Mouse (Mus musculus) neural tube, embryonic 13.5 days (tissue): ENCODE data around the gene Cmip. TPM values are rescaled to one million over a fixed set of nuclear protein-coding genes. Genes with fewer than 3 reads are reported as not detected.

Experiments used
- ATAC-seq: fragments of 200-750 bp; cut with Nextera tagmentation; 2 replicates; pipeline ENCODE4 v1.8.0; 2017; ENCODE audit warnings: low read depth, mild to moderate bottlenecking, moderate TSS enrichment, moderate library complexity
- H3K27ac ChIP-seq: fragments of 300-500 bp; sonication (generic); replicated peaks from 2 replicates; pipeline ENCODE4 v1.5.1; 2015; ENCODE audit warnings: moderate library complexity, mild to moderate bottlenecking, inconsistent platforms
- H3K27me3 ChIP-seq: fragments of 300-500 bp; sonication (generic); 2 replicates; pipeline ENCODE4 v1.6.1; 2015; ENCODE audit warnings: mild to moderate bottlenecking, inconsistent platforms
- H3K36me3 ChIP-seq: fragments of 300-500 bp; sonication (generic); 2 replicates; pipeline ENCODE4 v1.6.1; 2015; ENCODE audit warnings: mild to moderate bottlenecking, inconsistent platforms
- H3K4me1 ChIP-seq: fragments of 300-500 bp; sonication (generic); replicated peaks from 2 replicates; pipeline ENCODE4 v1.6.1; 2015; ENCODE audit warnings: inconsistent platforms
- H3K4me2 ChIP-seq: fragments of 300-500 bp; sonication (generic); 2 replicates; pipeline ENCODE4 v1.6.1; 2015; ENCODE audit warnings: inconsistent platforms, mild to moderate bottlenecking, moderate library complexity
- H3K4me3 ChIP-seq: fragments of 300-500 bp; sonication (generic); 2 replicates; pipeline ENCODE4 v1.5.1; 2015; ENCODE audit warnings: mild to moderate bottlenecking, inconsistent platforms
- H3K9ac ChIP-seq: fragments of 300-500 bp; sonication (generic); 2 replicates; pipeline ENCODE4 v1.6.1; 2015; ENCODE audit warnings: moderate library complexity, mild to moderate bottlenecking, inconsistent platforms
- H3K9me3 ChIP-seq: fragments of 300-500 bp; sonication (generic); 2 replicates; pipeline ENCODE4 v1.6.1; 2016; ENCODE audit warnings: inconsistent platforms
- WGBS: fragments of 180-500 bp; shearing (Covaris S2); methylation state at CpG from one replicate; pipeline ENCODE4 v1.1.7; 2015; 5-methylcytosine and 5-hydroxymethylcytosine counted together
- polyA plus RNA-seq: library from polyadenylated mRNA; unstranded; fragments of >200 nt; fragmentation: Nextera tagmentation; extraction: Ambion mirVana; gene quantifications from 2 replicates; pipeline ENCODE4 v1.2.1, GENCODE M21; 2015

Gene Cmip
- polyA plus RNA-seq, 1 experiment from 2014 or later: 115 TPM

DNA sequence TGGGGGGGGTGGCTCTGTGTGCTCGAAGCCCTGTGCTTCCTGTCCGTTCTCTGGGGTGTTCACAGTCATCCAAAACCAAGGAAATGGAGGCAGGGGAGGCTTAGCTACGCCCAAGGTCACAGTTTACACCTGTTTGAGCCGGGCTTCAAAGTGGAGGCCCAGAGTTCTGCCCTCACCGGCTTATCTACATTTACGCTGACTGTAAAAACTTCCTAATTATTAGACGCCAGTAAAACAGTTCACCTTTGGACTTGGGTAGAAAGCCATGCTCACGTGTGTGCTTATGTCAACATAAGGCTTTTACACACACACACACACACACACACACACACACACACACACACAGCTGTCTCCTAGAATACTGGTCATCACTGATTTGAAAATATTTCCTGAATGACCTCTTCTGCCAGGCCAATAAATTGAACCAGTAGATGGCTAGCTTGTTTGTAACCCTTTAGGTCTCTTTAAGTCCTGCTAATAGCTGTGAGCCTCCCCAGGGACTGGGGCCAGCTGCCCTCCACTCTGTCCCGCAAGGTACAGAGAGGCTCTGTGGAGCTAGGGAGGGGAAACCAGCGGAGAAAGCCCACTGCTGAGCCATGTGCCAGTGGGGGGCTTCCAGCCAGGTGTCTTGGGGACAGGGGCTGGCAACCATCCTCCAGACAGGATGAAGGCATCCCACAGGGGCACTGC lies 77.3 kb downstream of the Cmip start:
- Histone ChIP-seq H3K9ac (peak overlapping the region; percentile 38; the same call in 1 of the 2 replicates), H3K27me3 (no peaks in the 10 kb centered on the region), H3K4me3 (no peak overlapping the region), H3K36me3 (no peaks in the 10 kb centered on the region), H3K4me2 (no peak overlapping the region), H3K27ac (peak overlapping the region; percentile 57), H3K4me1 (peaks cover 79% of the 10 kb centered on the region), H3K9me3 (no peaks in the 10 kb centered on the region)
- ATAC-seq: no peak
- 57% methylated on average over 10 of the region's 10 CpGs for WGBS

DNA sequence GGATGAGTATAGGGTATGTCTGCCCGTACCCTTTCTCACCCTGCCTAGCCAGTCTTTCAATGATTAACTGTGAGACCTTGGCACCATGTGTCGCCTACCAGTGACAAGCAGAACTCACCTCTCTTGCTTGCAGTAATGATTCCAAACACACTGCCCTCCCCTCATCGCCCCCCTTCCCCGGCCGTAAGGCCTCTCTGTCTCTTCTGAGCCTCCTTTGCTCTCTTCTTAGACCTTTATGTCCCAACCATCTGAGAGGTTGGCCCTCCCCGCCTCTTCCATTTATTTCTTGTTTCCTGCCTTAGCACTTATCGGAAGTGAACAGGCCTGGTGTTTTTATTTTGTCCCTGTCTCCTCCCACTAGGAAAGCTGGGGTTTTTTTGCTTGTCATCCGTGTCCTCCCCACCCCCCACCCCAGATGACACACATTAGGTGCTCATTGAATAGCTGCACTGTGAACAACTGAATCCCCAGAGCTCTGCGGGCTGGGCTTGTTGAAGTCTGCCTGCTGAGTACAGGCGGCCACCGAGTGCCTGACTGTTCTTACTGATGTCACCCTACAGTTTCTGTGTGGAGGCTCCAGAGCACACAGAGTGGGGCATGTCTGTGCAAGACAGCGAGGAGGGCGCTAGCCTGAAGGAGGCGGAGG lies 78.0 kb downstream of the Cmip start:
- H3K27ac ChIP-seq: peak overlapping the region; percentile 57
- peak overlapping the region; percentile 38; the same call in 1 of the 2 replicates for H3K9ac ChIP-seq
- no peak overlapping the region for H3K4me3 ChIP-seq
- no peaks in the 10 kb centered on the region for H3K9me3 ChIP-seq
- WGBS: 33% methylated on average over 14 of the region's 14 CpGs
- peaks cover 79% of the 10 kb centered on the region for H3K4me1 ChIP-seq
- H3K36me3 ChIP-seq: no peaks in the 10 kb centered on the region
- H3K4me2 ChIP-seq: no peak overlapping the region; the same call in 1 of the 2 replicates
- ATAC-seq: no peak
- H3K27me3 ChIP-seq: no peaks in the 10 kb centered on the region

GRCm38 (mm10) chr8:117335423-117335822 lies 78.6 kb downstream of the Cmip start:
- Histone ChIP-seq H3K4me3 (no peak overlapping the region), H3K4me1 (peaks cover 83% of the 10 kb centered on the region), H3K27me3 (no peaks in the 10 kb centered on the region), H3K4me2 (no peak overlapping the region), H3K36me3 (no peaks in the 10 kb centered on the region), H3K27ac (peak overlapping the region; percentile 57), H3K9me3 (no peaks in the 10 kb centered on the region), H3K9ac (no peak overlapping the region; the same call in 1 of the 2 replicates)
- WGBS: 51% methylated on average over 8 of the region's 8 CpGs
- ATAC-seq: no peak

DNA sequence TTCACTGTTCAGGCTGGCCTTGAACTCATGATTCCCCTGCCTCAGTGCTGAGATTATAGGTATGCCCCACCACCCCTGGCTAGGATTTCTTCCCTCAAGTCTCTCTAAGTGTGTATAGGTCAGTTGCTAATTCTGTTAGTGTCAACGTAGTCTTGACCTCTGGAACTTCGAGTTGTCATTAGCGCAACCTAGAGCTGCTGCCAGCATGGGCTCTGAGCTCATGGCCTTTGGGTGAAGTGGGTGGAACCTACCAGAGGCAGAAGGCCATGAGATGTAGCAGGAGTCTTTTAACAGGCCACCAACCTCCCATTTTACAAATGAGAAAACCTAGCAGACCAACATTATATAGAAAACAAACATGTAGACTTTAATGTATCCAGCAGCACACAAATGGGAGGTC lies 80.3 kb downstream of the Cmip start:
- H3K4me3 ChIP-seq: no peak overlapping the region
- no peak overlapping the region for H3K4me2 ChIP-seq
- H3K9me3 ChIP-seq: no peaks in the 10 kb centered on the region
- peaks cover 82% of the 10 kb centered on the region for H3K4me1 ChIP-seq
- WGBS: 84% methylated on average over 3 of the region's 3 CpGs
- no peaks in the 10 kb centered on the region for H3K36me3 ChIP-seq
- no peak overlapping the region for H3K9ac ChIP-seq
- H3K27me3 ChIP-seq: no peaks in the 10 kb centered on the region
- ATAC-seq: no peak
- no peak overlapping the region for H3K27ac ChIP-seq

DNA sequence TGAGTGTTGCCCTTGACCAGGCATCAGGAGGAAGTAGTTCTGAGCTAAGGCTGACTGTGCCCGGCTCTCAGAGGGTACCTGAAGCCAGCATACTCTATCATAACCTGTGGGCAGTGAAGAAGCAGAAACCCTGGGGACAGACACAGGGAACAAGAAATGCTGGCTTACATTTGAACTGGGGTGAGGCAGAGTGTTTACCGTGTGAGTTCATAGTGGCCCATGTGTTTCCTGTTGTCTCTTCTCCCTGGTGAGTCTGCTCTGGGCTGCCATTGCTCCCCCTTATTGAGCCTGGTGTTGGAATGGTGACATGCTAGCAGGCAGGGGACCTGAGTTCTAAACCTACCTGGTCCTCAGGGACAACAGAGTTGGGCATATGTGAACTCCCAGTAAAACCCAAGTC lies 81.8 kb downstream of the Cmip start:
- peaks cover 82% of the 10 kb centered on the region for H3K4me1 ChIP-seq
- H3K27me3 ChIP-seq: no peaks in the 10 kb centered on the region
- 60% methylated on average over 2 of the region's 2 CpGs for WGBS
- no peak for ATAC-seq
- no peaks in the 10 kb centered on the region for H3K9me3 ChIP-seq
- no peak overlapping the region for H3K4me2 ChIP-seq
- no peak overlapping the region for H3K9ac ChIP-seq
- H3K36me3 ChIP-seq: no peaks in the 10 kb centered on the region
- no peak overlapping the region for H3K27ac ChIP-seq
- H3K4me3 ChIP-seq: no peak overlapping the region

- no peak for ATAC-seq
- 0 out of 2 replicates have a peak overlapping the region, but pooled peaks have one; percentile 3 for H3K27ac ChIP-seq
- peaks cover 80% of the 10 kb centered on the region for H3K4me1 ChIP-seq
- H3K27me3 ChIP-seq: no peaks in the 10 kb centered on the region
- H3K4me3 ChIP-seq: no peak overlapping the region
- H3K9ac ChIP-seq: no peak overlapping the region
- no peaks in the 10 kb centered on the region for H3K9me3 ChIP-seq
- 43% methylated on average over 19 of the region's 19 CpGs for WGBS
- no peaks in the 10 kb centered on the region for H3K36me3 ChIP-seq
- H3K4me2 ChIP-seq: 0 out of 2 replicates have a peak overlapping the region, but pooled peaks have one; percentile 0
These were observed 82.6 kb downstream of the Cmip start for GRCm38 (mm10) chr8:117339296-117339957.

- H3K9ac ChIP-seq: no peak overlapping the region
- ATAC-seq: no peak
- H3K4me2 ChIP-seq: 0 out of 2 replicates have a peak overlapping the region, but pooled peaks have one; percentile 0
- H3K9me3 ChIP-seq: no peaks in the 10 kb centered on the region
- WGBS: 44% methylated on average over 12 of the region's 12 CpGs
- 0 out of 2 replicates have a peak overlapping the region, but pooled peaks have one; percentile 3 for H3K27ac ChIP-seq
- no peaks in the 10 kb centered on the region for H3K36me3 ChIP-seq
- peaks cover 77% of the 10 kb centered on the region for H3K4me1 ChIP-seq
- H3K4me3 ChIP-seq: no peak overlapping the region
- no peaks in the 10 kb centered on the region for H3K27me3 ChIP-seq
These were observed 83.2 kb downstream of the Cmip start for GRCm38 (mm10) chr8:117339958-117340651.

GRCm38 (mm10) chr8:117340800-117341199 lies 83.9 kb downstream of the Cmip start:
- no peaks in the 10 kb centered on the region for H3K36me3 ChIP-seq
- H3K4me3 ChIP-seq: no peak overlapping the region
- no peaks in the 10 kb centered on the region for H3K27me3 ChIP-seq
- H3K27ac ChIP-seq: no peak overlapping the region
- peaks cover 70% of the 10 kb centered on the region for H3K4me1 ChIP-seq
- 95% methylated on average over 12 of the region's 12 CpGs for WGBS
- no peak overlapping the region for H3K9ac ChIP-seq
- H3K9me3 ChIP-seq: no peaks in the 10 kb centered on the region
- ATAC-seq: no peak
- no peak overlapping the region for H3K4me2 ChIP-seq

DNA sequence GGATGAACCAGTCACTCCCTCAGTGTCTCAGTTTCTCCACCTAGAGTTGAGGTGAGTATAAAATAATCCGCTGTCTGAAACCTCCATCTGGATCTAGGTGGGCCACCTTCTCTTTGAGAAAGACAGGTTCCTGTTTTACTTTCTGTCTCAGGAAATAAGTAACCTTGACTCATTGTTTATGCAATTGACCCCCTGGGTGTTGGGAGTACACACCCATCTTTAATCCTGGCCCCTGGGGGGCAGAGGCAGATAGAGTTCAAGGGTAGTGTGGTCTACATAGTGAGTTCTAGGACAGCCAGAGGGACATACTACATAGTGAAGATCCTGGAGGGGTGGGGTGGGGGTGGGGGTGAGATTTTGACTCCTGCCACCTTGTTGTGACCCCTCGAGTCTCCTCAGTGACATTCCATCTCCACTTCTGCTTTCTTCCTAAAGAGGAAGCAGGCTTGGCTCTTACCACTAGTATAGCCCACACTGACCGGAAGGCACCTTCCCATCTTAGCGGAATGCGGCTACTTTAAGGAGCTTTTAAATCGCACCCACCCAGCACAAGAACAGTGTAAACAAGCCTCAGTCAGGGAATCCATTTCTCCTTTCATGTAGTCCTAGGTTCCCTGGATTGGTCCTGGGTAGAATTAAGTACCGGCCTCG lies 86.0 kb downstream of the Cmip start:
- Histone ChIP-seq H3K36me3 (no peaks in the 10 kb centered on the region), H3K27ac (no peak overlapping the region), H3K9ac (no peak overlapping the region), H3K9me3 (no peaks in the 10 kb centered on the region), H3K4me1 (peaks cover 62% of the 10 kb centered on the region), H3K4me3 (no peak overlapping the region), H3K27me3 (no peaks in the 10 kb centered on the region), H3K4me2 (no peak overlapping the region)
- 78% methylated on average over 8 of the region's 8 CpGs for WGBS
- no peak for ATAC-seq

GRCm38 (mm10) chr8:117343484-117343883 lies 86.6 kb downstream of the Cmip start:
- H3K4me1 ChIP-seq: peaks cover 64% of the 10 kb centered on the region
- ATAC-seq: no peak
- no peaks in the 10 kb centered on the region for H3K9me3 ChIP-seq
- no peaks in the 10 kb centered on the region for H3K27me3 ChIP-seq
- H3K4me2 ChIP-seq: no peak overlapping the region
- no peaks in the 10 kb centered on the region for H3K36me3 ChIP-seq
- no peak overlapping the region for H3K9ac ChIP-seq
- H3K4me3 ChIP-seq: no peak overlapping the region
- H3K27ac ChIP-seq: no peak overlapping the region
- 87% methylated on average over 10 of the region's 10 CpGs for WGBS

- no peak overlapping the region for H3K27ac ChIP-seq
- H3K9ac ChIP-seq: no peak overlapping the region
- H3K27me3 ChIP-seq: no peaks in the 10 kb centered on the region
- peaks cover 63% of the 10 kb centered on the region for H3K4me1 ChIP-seq
- H3K4me3 ChIP-seq: no peak overlapping the region
- no peaks in the 10 kb centered on the region for H3K9me3 ChIP-seq
- H3K36me3 ChIP-seq: no peaks in the 10 kb centered on the region
- 82% methylated on average over 11 of the region's 11 CpGs for WGBS
- ATAC-seq: no peak
- no peak overlapping the region for H3K4me2 ChIP-seq
These were observed 88.0 kb downstream of the Cmip start for GRCm38 (mm10) chr8:117344899-117345298.
